Mouse (Mus musculus): ENCODE results near the gene Dohh.

GRCm38 (mm10) chr10:81346453-81347067 lies 37.7 kb upstream of the Dohh start:
- TF ChIP-seq GATA1 (IDR thresholded peaks at IDR 0.05; ENCODE audit: low read length) (no peak), TAL1 (IDR thresholded peaks at IDR 0.05; ENCODE audit: low read length) (no peak)
